Mouse (Mus musculus): ENCODE data around the gene Serpina3j. TPM values are rescaled to one million over a fixed set of nuclear protein-coding genes. Genes with fewer than 3 reads are reported as not detected.

The Serpina3j gene
- not detected in 2 replicates for polyA plus RNA-seq (2014; fragmentation: Nextera tagmentation; extraction: Ambion mirVana)

DNA sequence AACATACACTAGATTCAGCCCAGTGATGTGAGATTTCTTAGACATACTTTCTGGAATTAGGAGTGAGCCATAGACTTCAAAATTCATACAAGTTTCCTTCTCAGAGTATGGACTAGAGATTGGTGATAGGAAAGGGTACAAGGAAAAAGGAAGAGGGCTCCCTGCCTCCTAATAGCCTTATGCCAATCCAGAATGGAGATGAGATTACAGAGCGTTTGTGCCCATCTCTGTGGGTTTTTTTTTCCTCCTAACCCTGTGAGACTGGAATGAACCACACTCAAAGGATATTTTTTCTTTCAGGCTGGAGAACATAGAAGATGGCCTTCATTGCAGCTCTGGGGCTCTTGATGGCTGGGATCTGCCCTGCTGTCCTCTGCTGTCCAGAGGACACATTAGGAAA is at the start of gene Serpina3j:
Gene Serpina3j, plus strand, starts transcription at position 301 of the 400 bp plus-strand sequence.
- Histone ChIP-seq H3K4me3 (replicated peaks; ENCODE audit: low read length) (no peak within 1 kb of the TSS), H3K9me3 (ENCODE audit: control insufficient read depth, low read length) (no peaks in the 10 kb centered on the region), H3K27me3 (ENCODE audit: control insufficient read depth, insufficient read depth, low read length) (no peaks in the 10 kb centered on the region), H3K27ac (no peak within 1 kb of the TSS), H3K4me2 (replicated peaks) (no peak within 1 kb of the TSS), H3K36me3 (replicated peaks; ENCODE audit: control insufficient read depth, insufficient read depth) (no peaks in the 10 kb centered on the region), H3K4me1 (replicated peaks; ENCODE audit: control insufficient read depth, insufficient read depth, low read length) (no peaks in the 10 kb centered on the region), H3K9ac (no peak within 1 kb of the TSS)
- WGBS: 100% methylated on average over 1 of the region's 1 CpGs
- DNase-seq (ENCODE audit: low spot score): no peak
- no peak for ATAC-seq (ENCODE audit: low FRiP score)

DNA sequence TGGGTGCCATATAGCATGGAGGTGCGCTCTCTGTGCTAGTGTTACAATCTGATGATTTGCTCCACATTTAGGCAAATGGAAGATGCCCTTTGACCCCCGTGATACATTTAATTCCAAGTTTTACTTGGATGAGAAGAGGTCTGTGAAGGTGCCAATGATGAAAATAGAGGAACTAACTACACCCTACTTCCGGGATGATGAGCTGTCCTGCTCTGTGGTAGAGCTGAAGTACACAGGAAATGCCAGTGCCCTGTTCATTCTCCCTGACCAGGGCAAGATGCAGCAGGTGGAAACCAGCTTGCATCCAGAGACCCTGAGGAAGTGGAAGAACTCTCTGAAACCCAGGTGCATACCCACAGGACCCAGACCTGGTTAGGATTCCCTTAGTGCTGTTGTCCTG is 48.0 kb upstream of the Serpina3j start:
- DNase-seq (ENCODE audit: low spot score) (no peak), ATAC-seq (ENCODE audit: low FRiP score) (no peak)
- no peak overlapping the region for H3K4me3 ChIP-seq (replicated peaks; ENCODE audit: low read length)
- no peaks in the 10 kb centered on the region for H3K27me3 ChIP-seq (ENCODE audit: control insufficient read depth, insufficient read depth, low read length)
- H3K27ac ChIP-seq: no peak overlapping the region
- no peaks in the 10 kb centered on the region for H3K9me3 ChIP-seq (ENCODE audit: control insufficient read depth, low read length)
- H3K9ac ChIP-seq: no peak overlapping the region
- WGBS: 86% methylated on average over 3 of the region's 3 CpGs
- H3K4me1 ChIP-seq (replicated peaks; ENCODE audit: control insufficient read depth, insufficient read depth, low read length): no peaks in the 10 kb centered on the region
- no peaks in the 10 kb centered on the region for H3K36me3 ChIP-seq (replicated peaks; ENCODE audit: control insufficient read depth, insufficient read depth)
- H3K4me2 ChIP-seq (replicated peaks): no peak overlapping the region

DNA sequence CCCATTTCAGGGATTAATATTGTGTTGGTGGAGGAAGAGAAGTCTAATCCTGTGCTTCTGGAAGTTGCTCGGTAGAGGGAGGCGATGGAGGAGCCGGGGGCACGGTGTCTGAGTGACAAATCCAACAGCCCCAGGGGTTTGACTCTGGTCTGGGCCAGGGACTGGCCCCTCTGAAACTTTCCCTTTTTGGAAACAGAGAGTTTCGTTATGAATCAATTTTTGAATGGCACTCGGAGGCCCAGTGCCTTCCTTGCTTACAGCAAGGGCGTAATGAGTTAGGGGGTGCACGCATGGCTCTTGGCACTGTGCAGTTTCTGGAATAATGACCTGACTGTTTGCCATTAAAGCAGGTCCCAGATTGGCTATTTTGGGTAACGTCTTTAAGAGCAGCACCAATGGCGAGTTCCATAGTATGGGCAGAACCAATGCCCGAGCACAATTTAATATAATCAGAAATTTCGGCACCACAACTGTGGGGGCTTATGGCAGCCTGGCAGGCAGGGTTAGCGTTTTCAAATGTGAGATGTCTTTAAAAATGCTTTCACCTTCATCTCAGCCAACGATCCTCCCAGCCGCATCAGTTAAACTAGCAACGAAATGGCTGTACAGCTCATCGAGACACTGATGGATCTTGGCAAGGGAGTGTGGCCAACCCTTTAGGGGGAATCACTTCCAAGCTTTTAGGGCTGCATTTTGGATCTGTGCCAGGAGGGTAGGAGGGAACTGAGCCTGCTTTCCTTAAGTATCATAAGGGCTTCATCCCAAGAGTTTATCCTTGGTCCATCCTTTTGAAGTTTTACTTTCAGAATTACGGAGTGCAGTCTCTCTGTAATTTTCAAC is 35.9 kb upstream of the Serpina3j start:
- WGBS: 88% methylated on average over 18 of the region's 18 CpGs
- Histone ChIP-seq H3K36me3 (replicated peaks; ENCODE audit: control insufficient read depth, insufficient read depth) (no peaks in the 10 kb centered on the region), H3K9me3 (ENCODE audit: control insufficient read depth, low read length) (peaks cover 8% of the 10 kb centered on the region; the same call in 1 of the 2 replicates), H3K4me2 (replicated peaks) (no peak overlapping the region), H3K4me1 (replicated peaks; ENCODE audit: control insufficient read depth, insufficient read depth, low read length) (no peaks in the 10 kb centered on the region), H3K27me3 (ENCODE audit: control insufficient read depth, insufficient read depth, low read length) (no peaks in the 10 kb centered on the region), H3K27ac (no peak overlapping the region), H3K9ac (no peak overlapping the region), H3K4me3 (replicated peaks; ENCODE audit: low read length) (no peak overlapping the region)
- no peak for DNase-seq (ENCODE audit: low spot score)
- no peak for ATAC-seq (ENCODE audit: low FRiP score)

DNA sequence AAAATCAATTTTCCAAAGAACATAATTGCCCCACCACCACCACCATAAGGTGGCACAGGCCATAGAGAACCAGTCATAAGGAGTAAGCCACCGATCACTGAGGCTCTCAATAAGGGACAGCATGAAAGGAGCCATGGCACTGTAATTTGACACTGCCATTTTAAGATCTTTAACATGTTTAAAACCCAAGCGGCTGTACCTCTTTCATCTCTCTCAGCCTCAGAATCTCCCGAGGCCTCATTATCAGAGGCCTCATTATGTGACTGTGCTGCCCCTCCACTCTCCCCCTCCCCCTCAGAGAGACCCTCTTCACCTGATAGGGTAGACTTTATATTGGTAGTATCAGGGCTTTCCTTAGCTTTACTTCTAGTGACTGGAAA is 35.3 kb upstream of the Serpina3j start:
- no peak overlapping the region for H3K27ac ChIP-seq
- H3K4me1 ChIP-seq (replicated peaks; ENCODE audit: control insufficient read depth, insufficient read depth, low read length): no peaks in the 10 kb centered on the region
- no peaks in the 10 kb centered on the region for H3K27me3 ChIP-seq (ENCODE audit: control insufficient read depth, insufficient read depth, low read length)
- peaks cover 10% of the 10 kb centered on the region; the same call in 1 of the 2 replicates for H3K9me3 ChIP-seq (ENCODE audit: control insufficient read depth, low read length)
- no peak overlapping the region for H3K4me3 ChIP-seq (replicated peaks; ENCODE audit: low read length)
- 24% methylated on average over 3 of the region's 3 CpGs for WGBS
- ATAC-seq (ENCODE audit: low FRiP score) (no peak), DNase-seq (ENCODE audit: low spot score) (no peak)
- H3K9ac ChIP-seq: no peak overlapping the region
- H3K36me3 ChIP-seq (replicated peaks; ENCODE audit: control insufficient read depth, insufficient read depth): no peaks in the 10 kb centered on the region
- H3K4me2 ChIP-seq (replicated peaks): no peak overlapping the region

DNA sequence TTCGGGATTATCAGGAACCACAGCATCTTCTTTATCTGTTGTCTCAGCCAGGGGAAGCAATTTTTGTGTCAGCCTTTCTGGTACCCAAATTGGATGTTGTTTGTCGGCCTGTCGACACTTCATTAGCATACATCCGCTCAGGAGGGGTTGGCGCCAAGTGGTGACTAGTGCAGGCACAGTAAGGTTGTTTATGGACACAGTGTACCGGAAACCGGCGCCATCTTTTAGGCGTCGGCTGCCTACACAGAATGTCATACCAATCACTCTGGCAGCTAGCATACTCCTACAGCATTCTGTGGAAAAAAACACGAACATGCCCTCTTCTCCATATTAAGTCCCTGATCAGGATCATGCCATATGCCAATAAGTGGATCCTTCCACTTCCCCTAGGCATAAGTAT is 31.0 kb upstream of the Serpina3j start:
- Histone ChIP-seq H3K4me3 (replicated peaks; ENCODE audit: low read length) (no peak overlapping the region), H3K36me3 (replicated peaks; ENCODE audit: control insufficient read depth, insufficient read depth) (no peaks in the 10 kb centered on the region), H3K4me1 (replicated peaks; ENCODE audit: control insufficient read depth, insufficient read depth, low read length) (no peaks in the 10 kb centered on the region), H3K27me3 (ENCODE audit: control insufficient read depth, insufficient read depth, low read length) (no peaks in the 10 kb centered on the region), H3K9me3 (ENCODE audit: control insufficient read depth, low read length) (peaks cover 18% of the 10 kb centered on the region; the same call in 1 of the 2 replicates), H3K4me2 (replicated peaks) (no peak overlapping the region), H3K9ac (no peak overlapping the region), H3K27ac (no peak overlapping the region)
- WGBS: 90% methylated on average over 11 of the region's 11 CpGs
- ATAC-seq (ENCODE audit: low FRiP score): no peak
- DNase-seq (ENCODE audit: low spot score): no peak

DNA sequence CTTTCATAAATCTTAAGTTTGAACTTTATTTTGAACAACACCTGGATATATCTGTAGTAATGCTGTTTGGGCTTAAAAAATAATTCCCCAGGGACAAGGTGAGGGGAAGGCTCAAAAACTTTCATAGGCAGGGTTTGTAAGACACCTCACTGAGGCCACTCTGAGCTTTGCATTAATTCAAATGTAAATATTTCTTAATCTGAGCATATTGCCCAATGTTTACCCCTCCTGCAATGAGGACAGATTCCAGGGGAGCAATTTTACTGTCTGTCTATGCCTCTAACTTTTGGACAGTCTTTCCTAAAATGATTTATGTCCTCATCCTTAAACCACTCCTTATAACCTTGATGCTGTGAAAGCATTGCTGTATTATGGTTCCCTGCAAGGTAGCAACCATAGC is 26.0 kb upstream of the Serpina3j start:
- H3K4me2 ChIP-seq (replicated peaks): no peak overlapping the region
- H3K4me3 ChIP-seq (replicated peaks; ENCODE audit: low read length): no peak overlapping the region
- H3K27me3 ChIP-seq (ENCODE audit: control insufficient read depth, insufficient read depth, low read length): no peaks in the 10 kb centered on the region
- H3K4me1 ChIP-seq (replicated peaks; ENCODE audit: control insufficient read depth, insufficient read depth, low read length): no peaks in the 10 kb centered on the region
- H3K36me3 ChIP-seq (replicated peaks; ENCODE audit: control insufficient read depth, insufficient read depth): no peaks in the 10 kb centered on the region
- no peak overlapping the region for H3K9ac ChIP-seq
- peaks cover 10% of the 10 kb centered on the region; the same call in 1 of the 2 replicates for H3K9me3 ChIP-seq (ENCODE audit: control insufficient read depth, low read length)
- no peak for DNase-seq (ENCODE audit: low spot score)
- no peak for ATAC-seq (ENCODE audit: low FRiP score)
- H3K27ac ChIP-seq: no peak overlapping the region

DNA sequence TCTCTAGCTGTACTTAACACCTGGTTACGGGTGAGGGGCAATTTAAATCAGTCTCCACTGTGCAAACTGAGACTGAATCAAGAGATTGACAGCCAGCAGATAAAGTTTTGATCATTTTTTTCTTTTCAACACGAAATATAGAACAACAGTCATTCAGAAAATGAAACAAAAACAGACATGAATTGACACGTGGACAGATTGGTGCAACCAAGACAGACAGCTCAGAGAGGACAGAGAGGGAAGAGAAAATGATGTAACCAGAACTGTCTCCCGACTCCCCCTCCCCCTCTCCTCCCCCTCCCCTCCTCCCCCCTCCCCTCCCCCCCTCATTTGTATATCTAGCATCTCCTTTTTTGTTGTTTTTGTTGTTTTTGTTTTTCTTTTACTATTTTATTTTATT is 24.5 kb upstream of the Serpina3j start:
- H3K36me3 ChIP-seq (replicated peaks; ENCODE audit: control insufficient read depth, insufficient read depth): no peaks in the 10 kb centered on the region
- no peak overlapping the region for H3K4me3 ChIP-seq (replicated peaks; ENCODE audit: low read length)
- DNase-seq (ENCODE audit: low spot score): no peak
- no peaks in the 10 kb centered on the region for H3K27me3 ChIP-seq (ENCODE audit: control insufficient read depth, insufficient read depth, low read length)
- H3K27ac ChIP-seq: no peak overlapping the region
- no peak for ATAC-seq (ENCODE audit: low FRiP score)
- peaks cover 8% of the 10 kb centered on the region; the same call in 1 of the 2 replicates for H3K9me3 ChIP-seq (ENCODE audit: control insufficient read depth, low read length)
- WGBS: 61% methylated on average over 4 of the region's 4 CpGs
- no peak overlapping the region for H3K4me2 ChIP-seq (replicated peaks)
- H3K4me1 ChIP-seq (replicated peaks; ENCODE audit: control insufficient read depth, insufficient read depth, low read length): no peaks in the 10 kb centered on the region
- no peak overlapping the region for H3K9ac ChIP-seq

DNA sequence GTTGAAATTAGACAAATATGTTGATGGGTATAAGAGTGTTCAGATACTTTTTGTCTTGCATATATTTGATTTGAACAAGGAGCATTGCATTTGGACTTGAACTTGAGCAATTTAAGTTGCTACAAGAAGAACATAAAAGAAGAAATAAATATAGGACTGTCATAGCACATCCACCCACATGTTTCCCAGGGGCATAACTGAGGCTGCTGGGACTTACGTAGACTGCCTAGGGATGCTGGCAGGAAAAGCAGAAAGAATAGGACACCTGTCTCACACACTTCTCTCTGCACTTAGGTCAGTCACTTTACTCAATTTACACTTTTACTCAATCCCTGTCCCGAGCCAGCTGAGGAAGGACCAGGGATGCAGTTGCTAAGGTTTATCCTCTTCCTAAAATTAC is 20.4 kb upstream of the Serpina3j start:
- Histone ChIP-seq H3K27ac (no peak overlapping the region), H3K4me3 (replicated peaks; ENCODE audit: low read length) (no peak overlapping the region), H3K4me1 (replicated peaks; ENCODE audit: control insufficient read depth, insufficient read depth, low read length) (no peaks in the 10 kb centered on the region), H3K27me3 (ENCODE audit: control insufficient read depth, insufficient read depth, low read length) (no peaks in the 10 kb centered on the region), H3K36me3 (replicated peaks; ENCODE audit: control insufficient read depth, insufficient read depth) (no peaks in the 10 kb centered on the region), H3K4me2 (replicated peaks) (no peak overlapping the region), H3K9ac (no peak overlapping the region), H3K9me3 (ENCODE audit: control insufficient read depth, low read length) (no peaks in the 10 kb centered on the region)
- DNase-seq (ENCODE audit: low spot score) (no peak), ATAC-seq (ENCODE audit: low FRiP score) (no peak)
- 88% methylated on average over 2 of the region's 2 CpGs for WGBS

DNA sequence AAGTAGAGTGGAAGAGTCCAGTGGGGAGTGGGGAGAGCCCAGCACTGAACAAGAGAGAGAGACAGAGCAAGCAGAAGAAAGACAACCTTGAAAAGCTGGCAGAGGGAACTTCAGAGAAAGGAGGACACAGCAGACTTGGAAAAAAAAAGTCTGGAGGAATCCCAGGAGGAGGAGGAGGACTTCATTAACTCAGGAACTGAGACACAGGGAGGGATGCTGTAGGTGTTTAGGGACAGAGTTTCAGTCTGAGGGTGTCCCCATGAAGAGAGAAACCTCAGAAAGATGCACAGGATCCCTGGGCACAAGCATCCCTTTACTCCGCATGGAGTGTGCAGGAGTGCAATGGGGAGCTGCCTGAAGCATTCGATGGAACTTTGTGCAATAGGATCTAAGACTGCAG is 16.3 kb upstream of the Serpina3j start:
- Histone ChIP-seq H3K4me1 (replicated peaks; ENCODE audit: control insufficient read depth, insufficient read depth, low read length) (no peaks in the 10 kb centered on the region), H3K9ac (no peak overlapping the region), H3K9me3 (ENCODE audit: control insufficient read depth, low read length) (no peaks in the 10 kb centered on the region), H3K27ac (no peak overlapping the region), H3K36me3 (replicated peaks; ENCODE audit: control insufficient read depth, insufficient read depth) (no peaks in the 10 kb centered on the region), H3K4me3 (replicated peaks; ENCODE audit: low read length) (no peak overlapping the region), H3K27me3 (ENCODE audit: control insufficient read depth, insufficient read depth, low read length) (no peaks in the 10 kb centered on the region), H3K4me2 (replicated peaks) (no peak overlapping the region)
- ATAC-seq (ENCODE audit: low FRiP score) (no peak), DNase-seq (ENCODE audit: low spot score) (no peak)
- WGBS: 94% methylated on average over 2 of the region's 2 CpGs

All from hindbrain, embryonic 14.5 days (tissue).